Mouse (Mus musculus): ENCODE results near the gene Fam3a. TPM values are rescaled to one million over a fixed set of nuclear protein-coding genes. Genes with fewer than 3 reads are reported as not detected.

Gene Fam3a
- total RNA-seq, 2 experiments from 2014 or later = 16.3 to 19.2 TPM

DNA sequence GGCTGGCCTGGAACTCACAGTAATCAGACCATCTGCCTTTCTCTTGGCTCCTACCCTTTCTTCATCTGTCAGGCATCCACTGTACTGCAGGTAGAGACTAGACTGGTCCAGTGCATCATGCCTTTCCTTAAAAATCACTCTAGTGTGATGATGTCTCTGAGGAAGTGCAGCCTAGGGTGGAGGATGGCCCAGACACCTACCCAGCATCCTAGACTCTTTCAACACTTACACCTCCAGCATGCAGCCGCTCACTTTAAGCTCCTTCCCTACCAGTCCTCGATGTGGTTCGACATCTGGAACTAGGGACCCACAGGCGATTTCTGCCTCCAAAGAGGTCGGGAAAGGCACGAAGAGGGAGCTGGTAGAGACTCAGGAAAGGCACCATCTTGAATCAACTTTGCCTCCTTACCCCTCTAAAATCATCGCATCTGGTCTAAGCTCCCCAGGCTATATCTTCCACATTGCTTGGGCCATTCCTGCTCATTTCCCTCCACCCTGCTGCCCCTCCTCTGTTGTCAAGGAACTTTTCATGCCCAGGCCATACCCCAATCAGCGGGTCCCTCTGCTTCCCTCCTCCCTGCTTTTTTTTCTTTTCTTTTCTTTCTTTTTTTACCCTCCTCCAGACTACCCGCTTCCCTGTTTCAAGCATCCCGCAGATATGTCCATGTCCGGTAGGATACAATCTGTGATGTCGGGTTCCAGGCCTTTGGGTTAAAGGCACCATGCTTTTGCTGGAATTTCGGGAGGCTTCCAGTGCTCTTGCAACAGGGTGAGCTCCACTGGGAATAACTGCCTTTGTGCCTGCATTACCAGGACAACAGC lies 40.2 kb downstream of the Fam3a start:
- intact Hi-C loops (cut with DNase I) = loop anchor here (5.0 kb wide), 1 partner anchor 106 kb away; the partner anchor contains the start of gene Flna
- no peak for DNase-seq

Other genes starting within 250 kb of the Fam3a start
- not detected for gene Tex28, start 225.4 kb downstream of the Fam3a start, total RNA-seq (2021)
- gene Tktl1, start 216.0 kb downstream of the Fam3a start, total RNA-seq (2021) = not detected
- 100 to 1,000 TPM; 157 to 168 TPM for gene Flna, start 143.5 kb downstream of the Fam3a start, total RNA-seq (2021)
- gene Emd, start 138.6 kb downstream of the Fam3a start, total RNA-seq (2021) = 10 to 100 TPM; 31.4 to 34.6 TPM
- gene Rpl10, start 122.5 kb downstream of the Fam3a start, total RNA-seq (2021) = 100 to 1,000 TPM; 153 to 191 TPM
- gene Taz, start 111.4 kb downstream of the Fam3a start, total RNA-seq (2021) = 10 to 100 TPM; 39.0 to 42.9 TPM
- gene Dnase1l1, start 110.9 kb downstream of the Fam3a start, total RNA-seq (2021) = 10 to 100 TPM; 13.2 to 13.3 TPM
- gene Atp6ap1, start 96.2 kb downstream of the Fam3a start, total RNA-seq (2021) = 100 to 1,000 TPM; 122 TPM
- gene Gdi1, start 88.3 kb downstream of the Fam3a start, total RNA-seq (2021) = 10 to 100 TPM; 77.6 to 90.8 TPM
- 10 to 100 TPM; 28.5 to 28.6 TPM for gene Fam50a, start 80.2 kb downstream of the Fam3a start, total RNA-seq (2021)
- gene Plxna3, start 64.2 kb downstream of the Fam3a start, total RNA-seq (2021) = 1 to 10 TPM in 1 of 2 experiments, under 1 TPM in 1; 0.98 to 1.1 TPM
- gene Lage3, start 39.7 kb downstream of the Fam3a start, total RNA-seq (2021) = 10 to 100 TPM; 34.7 to 38.3 TPM
- 10 to 100 TPM; 48.1 to 53.6 TPM for gene Ubl4a, start 20.1 kb downstream of the Fam3a start, total RNA-seq (2021)
- gene Slc10a3, start 19.9 kb downstream of the Fam3a start, total RNA-seq (2021) = 1 to 10 TPM; 5.3 to 5.5 TPM
- gene Ikbkg, start within 50 bp of the Fam3a start, total RNA-seq (2021) = 10 to 100 TPM; 46.6 to 52.2 TPM
- gene G6pdx, start 35.9 kb upstream of the Fam3a start, total RNA-seq (2021) = 1 to 10 TPM; 6.7 to 8.0 TPM
- gene Gm6880, start 88.1 kb upstream of the Fam3a start, total RNA-seq (2021) = not detected
- gene Olfr1326-ps1, start 181.6 kb upstream of the Fam3a start, total RNA-seq (2021) = not detected
- gene Olfr1325, start 199.4 kb upstream of the Fam3a start, total RNA-seq (2021) = not detected

Measured in heart, postnatal 14 days (tissue).